Mouse (Mus musculus) induced T-regulatory cell, adult 2 months (primary cell): ENCODE data around the gene Mcm10.

Experiments
- DNase-seq: peaks from one replicate; pipeline ENCODE4 v3.0.0-alpha.2; 2012; ENCODE audit warnings: low read depth

Mcm10 gene

DNA sequence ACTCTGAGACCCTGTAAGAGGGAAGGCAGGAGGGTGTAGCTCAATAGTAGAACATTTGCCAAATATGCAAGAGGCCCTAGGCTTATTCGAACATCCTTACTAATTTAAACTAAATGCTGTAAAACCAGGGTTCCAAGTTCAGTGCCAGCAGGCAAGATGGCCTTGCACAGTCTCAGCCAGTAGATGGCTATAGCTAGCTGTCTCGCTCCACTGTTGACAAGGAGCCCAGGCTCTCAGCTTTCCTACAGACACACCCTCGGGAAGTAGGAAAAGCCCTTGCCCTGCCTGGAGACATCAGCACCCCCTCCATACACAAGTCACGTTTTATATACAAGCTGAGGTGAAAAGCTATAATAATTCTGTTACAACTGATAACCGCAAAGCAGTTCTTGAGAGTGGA lies 20.1 kb upstream of the Mcm10 start:
- no peak for DNase-seq

DNA sequence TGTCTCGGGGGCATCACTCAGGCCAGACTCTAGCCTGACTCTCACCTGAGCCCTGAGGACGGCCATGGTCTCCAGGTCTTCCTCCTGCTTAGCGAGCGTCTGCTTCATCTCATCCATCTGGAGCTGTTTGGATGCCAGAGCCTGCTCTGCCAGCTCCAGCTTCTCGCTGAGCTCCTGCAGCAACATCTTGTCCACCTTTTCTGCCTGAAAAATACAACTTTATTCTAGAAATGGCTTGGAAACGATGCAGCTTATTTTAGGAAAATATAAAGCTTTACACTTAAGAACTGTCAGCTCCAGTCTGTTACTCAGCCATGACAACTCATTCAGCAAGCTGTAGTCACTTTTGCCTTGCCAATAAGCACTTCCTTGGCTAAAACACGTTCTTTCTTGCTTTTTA lies 18.6 kb upstream of the Mcm10 start:
- no peak for DNase-seq

DNA sequence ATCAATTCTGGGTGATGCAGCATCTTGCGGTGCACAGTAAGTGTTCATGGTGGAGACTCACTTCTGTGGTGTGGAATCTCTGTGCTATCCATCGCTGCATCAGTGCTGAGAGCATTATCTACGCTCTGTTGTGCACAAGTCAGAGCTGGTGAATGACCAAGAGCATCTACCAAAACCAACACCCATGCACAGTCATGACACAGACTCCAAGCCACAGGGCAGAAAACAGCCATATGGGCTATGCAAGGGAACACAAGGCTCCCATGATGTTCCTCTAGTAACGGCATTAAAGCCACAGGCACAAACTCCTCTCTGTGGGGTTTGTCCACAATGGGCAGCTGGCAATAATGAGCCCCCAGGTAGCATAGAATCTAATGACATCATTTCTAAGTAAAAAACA lies 17.2 kb upstream of the Mcm10 start:
- DNase-seq, result no peak

DNA sequence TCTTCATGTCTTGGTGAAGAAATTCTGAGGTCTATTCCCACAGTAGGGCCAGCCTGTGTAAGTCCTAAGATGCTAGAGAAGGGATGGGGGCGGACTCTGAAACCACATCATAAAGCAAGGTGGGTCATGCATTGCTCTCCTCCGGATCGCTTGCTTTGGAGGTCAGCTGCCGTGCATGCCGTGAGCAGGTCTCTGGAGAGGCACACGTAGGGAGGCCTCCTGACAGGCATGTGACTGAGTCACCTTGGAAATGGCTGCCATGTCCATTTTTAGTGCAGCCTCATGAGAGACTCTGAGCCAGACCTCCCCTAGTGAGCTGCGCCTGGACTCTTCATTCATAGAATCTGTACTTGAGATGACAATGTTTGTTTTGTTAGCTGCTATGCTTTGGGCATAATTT lies 15.5 kb upstream of the Mcm10 start:
- no peak for DNase-seq

DNA sequence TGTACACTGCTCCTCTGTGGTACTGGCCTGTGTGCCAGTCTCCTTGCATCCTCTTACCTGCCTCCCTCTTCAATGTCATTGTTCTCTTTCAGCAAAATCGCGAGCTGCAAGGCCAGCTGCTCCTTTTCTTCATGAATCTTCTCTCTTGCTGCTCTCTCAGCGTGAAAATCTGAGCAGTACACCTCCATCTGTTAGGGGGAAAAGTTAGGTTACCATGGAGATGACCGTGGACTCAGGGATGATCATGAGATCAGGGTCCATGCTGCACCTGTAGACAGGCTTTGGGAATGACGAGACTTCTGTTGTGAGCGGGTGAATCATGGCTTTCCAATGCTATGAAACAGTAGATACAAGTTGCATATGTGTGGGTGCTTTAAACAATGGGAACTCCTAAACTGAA lies 14.5 kb upstream of the Mcm10 start:
- no peak for DNase-seq

DNA sequence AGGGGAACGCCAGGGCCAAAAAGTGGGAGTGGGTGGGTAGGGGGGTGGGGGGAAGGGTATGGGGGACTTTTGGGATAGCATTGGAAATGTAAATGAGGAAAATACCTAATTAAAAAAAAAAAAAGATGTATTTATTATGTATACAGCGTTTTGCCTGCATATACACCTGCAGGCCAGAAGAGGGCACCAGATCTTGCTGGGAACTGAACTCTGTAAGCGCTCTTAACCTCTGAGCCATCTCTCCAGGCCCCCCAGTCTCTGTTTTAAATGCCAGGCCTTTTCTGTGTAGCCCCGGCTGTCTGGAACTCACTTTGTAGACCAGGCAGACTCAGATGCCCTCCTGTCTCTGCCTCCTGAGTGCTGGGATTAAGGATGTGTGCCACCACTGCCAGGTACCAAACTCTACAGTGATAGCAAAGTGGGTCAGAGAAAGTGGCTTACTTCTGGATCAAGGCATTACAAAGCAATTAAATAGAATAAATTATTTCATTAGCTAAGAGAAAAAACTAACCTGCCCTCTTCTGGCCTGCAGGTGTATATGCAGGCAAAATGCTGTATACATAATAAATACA lies 12.7 kb upstream of the Mcm10 start:
- DNase-seq, result peak; percentile 60

DNA sequence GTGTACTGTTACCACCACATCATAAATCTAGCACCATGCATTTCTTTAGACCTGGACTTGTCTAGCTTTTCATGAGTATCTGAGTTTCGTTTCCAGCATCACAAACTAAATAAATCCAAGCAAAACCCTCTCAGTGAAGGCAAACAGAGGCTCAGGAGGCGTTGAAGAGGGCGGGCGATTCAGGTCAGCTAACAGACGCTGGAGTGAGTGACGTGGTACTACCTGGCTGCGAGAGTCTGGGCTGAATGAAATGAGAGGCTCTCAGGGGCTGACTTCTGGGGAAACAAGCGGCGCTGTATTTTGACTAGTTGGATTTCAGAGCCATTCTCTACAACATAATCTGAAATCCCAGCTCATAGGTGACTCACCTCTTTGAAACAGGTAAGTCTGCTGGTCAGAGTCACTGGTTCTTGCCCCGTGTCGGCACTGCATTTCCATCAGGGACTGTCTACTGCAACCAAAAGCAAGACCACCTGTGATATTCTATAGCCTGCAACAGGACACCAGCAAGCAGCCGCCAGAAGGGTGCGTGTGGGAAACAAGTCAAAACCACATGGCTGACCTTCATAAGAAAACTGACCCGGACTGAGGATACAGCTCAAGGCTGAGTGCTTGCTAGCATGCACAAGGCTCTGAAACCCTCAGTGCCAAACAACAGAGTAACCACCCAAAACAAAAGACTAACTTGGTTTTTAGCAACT lies 11.3 kb upstream of the Mcm10 start:
- DNase-seq, result no peak

DNA sequence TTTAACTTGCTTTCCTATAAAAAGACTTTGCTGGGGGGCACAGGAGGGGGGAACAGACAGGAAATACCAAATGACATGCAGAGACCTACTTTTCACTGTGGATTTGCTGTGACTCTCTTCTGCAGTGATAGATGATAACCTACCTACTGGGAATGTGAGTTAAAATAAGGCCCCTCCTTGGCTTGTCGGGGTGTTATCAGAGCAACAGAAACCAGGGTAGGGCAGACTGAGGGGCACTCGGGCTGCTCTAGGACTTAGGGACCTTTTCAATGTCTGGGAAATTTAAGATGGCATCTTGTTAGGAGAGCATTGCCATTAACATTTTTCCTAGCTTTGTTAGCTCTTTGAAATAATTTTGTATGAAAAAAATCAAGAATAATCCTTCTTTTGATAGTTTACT lies 10.7 kb upstream of the Mcm10 start:
- DNase-seq, result no peak

DNA sequence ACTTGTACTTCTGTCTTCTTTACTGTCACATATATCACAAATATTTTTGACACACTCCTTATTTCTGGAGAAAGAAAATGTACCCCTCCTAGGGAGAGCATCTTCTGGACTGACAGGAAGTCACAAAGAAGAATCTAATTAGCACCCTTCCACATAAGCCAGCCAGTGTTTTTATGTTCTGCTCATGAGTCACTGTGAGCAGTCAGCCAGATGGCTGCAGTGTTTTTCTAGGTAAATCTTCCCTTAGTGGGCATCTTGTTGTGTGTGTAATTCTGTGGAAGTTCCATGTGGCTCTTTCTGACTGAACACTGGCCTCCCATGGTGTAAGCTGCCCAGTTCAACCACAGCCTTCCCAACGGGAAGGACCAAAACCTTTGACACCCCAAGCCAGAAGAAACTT lies 7.1 kb upstream of the Mcm10 start:
- no peak for DNase-seq

DNA sequence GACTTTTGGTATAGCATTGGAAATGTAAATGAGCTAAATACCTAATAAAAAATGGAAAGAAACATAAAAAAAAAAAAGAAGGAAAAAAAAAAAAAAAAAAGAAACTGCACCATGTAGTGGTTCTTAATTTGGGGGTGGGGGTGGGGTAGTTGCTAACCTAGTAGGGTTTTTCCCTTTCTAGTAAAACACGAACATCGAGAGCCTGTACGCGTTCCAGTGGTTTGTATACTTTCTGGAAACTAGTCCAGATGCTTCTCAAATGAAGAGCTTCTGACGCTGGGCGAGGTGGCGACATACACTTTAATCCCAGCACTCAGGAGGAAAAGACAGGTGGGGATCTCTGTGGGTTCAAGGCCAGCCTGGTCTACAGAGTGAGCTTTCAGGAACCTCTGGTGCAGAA lies 4.3 kb upstream of the Mcm10 start:
- no peak for DNase-seq

DNA sequence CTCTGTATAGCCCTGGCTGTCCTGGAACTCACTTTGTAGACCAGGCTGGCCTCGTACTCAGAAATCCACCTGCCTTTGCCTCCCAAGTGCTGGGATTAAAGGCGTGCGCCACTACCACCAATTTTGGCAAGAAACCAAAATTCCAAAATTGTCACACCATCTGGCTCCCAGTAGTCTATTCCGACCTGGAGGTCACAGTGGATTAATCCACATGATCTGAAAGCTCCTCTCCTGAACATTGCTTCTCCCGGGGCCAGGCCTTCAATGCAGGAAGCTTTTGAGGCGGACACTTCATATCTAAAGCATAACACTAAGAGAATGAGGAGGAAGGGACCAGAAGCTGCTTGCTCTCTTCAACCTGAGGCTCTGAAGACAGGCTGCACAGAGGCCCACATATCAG lies 2.9 kb upstream of the Mcm10 start:
- DNase-seq, result no peak

DNA sequence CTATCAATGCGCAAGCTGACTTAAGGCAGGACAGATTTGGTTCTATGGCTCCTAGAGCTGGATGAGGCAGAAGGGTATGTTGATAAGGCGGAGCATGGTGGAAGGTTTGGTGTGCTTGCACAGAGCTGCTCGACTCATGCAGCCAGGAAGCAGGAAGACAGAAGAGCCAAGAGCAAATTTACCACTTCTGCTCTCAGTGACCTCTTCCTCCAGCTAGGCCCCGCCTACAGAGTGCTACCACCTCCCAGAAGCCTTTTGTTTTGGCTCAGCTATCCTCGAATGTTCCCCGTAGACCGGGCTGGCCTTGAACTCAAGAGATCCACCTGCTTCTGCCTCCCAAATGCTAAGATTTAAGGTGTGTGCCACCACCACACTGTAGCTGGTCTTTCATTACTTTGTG lies 2.0 kb upstream of the Mcm10 start:
- DNase-seq, result peak; percentile 31

DNA sequence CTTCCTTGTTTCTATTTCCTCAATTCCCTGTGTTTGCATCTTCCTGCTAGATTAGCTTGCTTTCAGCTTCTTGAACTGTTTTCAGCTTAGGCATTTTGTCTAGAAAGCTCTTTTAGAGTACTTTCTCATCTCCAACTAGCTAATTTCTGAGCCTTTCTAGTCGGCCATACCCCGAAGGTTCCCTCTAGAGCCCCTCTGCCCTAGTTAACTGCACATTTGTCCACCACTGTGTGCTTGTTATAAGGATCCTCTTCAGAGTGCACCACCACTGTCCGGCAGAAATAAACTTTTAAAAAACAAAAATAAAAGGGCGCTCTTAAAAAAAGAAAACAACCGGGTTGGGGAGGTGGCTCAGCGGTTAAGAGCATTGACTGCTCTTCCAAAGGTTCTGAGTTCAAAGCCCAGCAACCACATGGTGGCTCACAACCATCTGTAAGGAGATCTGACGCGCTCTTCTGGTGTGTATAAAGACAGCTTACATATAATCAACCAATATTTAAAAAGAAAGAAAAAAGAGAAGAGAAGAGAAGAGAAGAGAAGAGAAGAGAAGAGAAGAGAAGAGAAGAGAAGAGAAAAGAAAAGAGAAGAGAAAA lies 597 bp downstream of the Mcm10 start:
- DNase-seq, result peak; percentile 39

DNA sequence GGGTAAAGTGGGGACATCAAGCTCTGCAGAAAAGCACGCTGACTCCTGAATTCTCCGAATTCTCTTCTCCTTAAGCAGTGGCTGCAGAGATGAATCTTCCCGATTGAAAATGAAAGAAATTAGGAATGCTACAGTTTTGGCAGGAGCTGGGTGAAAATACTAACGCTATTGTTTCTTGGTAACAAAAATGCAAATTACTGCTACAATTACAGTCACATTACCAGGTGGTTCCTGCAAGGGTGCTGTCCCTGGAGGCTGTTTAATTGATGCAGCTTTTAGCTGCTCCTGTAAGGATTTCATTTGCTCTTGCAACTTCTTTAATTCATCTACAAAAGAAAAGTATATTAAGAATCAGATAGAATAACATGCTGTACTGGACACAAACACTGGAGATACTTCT lies 5.5 kb downstream of the Mcm10 start:
- DNase-seq, result no peak

DNA sequence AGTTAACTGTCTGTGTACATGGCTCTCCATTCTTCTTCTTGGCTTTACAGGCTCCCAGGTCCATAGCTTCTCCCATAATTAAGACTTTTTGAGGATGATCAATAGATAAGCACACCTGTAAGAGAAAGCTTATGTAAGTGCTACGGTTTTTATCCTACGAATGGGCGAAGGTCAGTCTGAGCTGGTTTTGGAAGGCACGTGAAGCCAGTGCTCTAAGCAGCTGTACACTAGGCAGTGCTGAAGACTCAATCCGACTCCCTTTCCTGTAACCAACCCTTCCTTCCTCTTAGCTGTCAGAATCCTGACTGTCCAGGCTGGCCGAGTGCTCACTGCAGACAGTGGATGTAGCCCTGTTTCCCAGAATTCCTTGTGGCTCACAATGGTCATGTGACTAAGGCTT lies 11.3 kb downstream of the Mcm10 start:
- no peak for DNase-seq

DNA sequence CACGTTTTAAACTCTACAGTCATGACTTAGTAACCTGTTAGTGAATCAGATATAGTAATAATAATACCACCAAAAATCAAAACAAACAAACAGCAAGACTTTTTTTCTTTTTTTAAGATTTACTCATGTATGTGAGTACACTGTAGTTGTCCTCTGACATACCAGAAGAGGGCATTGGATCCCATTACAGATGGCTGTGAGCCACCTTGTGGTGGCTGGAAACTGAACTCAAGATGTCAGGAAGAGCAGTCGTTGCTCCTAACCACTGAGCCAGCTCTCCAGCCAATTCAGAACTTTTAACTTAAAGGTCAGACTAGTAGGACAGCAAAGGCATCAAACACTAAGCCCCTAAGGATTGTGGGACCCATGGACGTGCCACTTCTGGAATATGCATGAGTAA lies 13.7 kb downstream of the Mcm10 start:
- DNase-seq, result peak; percentile 15

DNA sequence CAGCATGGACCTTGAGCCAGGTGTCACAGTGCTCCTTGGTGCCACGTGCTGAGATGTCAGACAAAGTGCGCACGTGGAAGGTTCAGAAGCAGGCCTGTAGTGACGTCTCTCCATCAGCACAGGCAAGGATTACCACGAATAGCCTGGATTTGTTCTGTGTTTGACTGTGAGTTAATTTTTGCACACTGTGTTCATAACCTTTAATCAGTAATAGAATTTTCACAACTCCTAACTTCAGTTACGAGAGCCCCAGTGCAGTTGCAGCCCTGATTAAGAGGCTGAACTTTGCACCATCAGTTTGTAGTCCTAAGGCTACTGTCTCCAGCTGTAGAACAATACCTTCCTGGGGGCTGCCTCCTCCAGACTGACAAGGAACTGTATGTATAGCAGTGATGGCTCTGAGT lies 16.2 kb downstream of the Mcm10 start:
- DNase-seq, result no peak

DNA sequence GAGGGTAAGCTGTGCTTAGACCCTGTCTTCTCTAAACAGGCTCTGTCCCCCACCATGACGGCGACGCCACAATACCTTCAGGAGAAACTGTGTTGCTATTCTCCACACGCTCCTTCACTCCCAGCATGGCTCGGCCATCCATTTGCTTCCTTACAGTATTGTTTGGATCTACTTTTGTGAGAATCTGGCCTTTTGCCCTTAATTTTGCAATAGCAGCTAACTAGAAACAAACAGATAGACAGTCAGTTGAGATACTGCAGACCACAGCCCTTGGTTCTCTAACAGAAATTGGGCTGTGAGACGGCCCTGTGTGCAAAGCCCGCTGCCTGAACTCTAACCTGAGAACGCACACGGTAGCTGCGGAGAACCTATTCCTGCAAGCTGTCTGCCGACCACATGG lies 16.9 kb downstream of the Mcm10 start:
- no peak for DNase-seq

DNA sequence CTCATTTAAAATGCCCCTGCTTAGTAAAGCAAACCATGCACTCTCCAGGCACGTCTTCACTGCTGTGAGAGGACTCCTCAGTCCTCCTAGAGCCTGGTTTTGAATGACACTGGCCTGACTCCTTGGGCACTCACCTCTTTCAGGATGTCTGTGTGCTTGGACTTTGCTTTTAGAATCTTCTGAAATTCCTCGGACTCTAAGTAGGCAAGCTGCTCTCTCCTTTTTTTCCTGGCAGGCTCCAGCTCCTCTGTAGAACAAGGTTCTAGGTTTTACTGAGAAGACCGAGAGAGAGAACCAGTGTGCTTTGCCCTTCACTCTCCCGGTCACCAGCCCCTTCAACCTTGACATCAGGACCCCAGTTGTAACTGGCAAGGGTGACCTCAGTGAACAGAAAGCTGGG lies 18.2 kb downstream of the Mcm10 start:
- no peak for DNase-seq

DNA sequence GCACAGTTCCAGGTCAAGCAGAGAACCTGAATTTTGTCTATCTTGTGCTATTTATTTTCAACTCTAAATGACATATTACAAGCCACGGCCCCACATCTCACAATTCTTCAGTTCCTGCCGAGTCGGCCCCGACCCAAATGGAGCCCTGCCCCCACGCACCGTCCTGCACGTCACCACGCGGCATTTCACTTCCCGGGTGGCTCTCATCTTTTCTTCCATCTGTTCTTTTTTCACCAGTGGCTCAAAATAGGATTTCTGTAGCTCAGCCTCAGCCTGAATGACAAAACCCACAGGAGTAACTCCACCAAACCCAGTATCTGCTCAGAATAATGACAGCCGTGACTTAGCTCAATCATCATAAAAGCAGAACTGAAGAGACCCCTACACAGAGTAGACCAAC lies 19.0 kb downstream of the Mcm10 start:
- DNase-seq, result no peak

DNA sequence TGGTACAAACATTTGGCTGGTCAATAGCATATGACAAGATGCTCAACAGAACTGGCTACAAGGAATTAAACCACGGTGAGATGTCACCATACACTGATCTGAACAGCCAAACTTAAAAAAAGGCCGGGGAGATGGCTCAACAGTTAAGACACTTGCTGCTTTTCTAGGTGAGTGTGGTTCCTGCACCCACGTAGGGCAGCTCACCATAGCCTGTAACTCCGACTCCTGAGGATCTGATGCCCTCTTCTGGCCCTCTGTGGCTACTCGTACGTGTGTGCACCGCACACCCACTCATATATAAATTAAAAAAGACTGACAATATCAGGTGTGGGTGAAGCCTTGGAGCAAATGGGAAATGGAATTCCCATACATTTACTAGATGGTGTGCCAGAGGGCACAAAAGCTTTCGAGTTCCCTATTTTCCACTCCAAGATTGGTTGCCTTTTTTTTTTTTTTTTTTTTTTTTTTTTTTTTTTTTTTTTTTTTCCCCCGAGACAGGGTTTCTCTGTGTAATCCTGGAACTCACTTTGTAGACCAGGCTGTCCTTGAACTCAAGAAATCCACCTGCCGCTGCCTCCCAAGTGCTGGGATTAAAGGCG lies 23.7 kb downstream of the Mcm10 start:
- peak; percentile 36 for DNase-seq

DNA sequence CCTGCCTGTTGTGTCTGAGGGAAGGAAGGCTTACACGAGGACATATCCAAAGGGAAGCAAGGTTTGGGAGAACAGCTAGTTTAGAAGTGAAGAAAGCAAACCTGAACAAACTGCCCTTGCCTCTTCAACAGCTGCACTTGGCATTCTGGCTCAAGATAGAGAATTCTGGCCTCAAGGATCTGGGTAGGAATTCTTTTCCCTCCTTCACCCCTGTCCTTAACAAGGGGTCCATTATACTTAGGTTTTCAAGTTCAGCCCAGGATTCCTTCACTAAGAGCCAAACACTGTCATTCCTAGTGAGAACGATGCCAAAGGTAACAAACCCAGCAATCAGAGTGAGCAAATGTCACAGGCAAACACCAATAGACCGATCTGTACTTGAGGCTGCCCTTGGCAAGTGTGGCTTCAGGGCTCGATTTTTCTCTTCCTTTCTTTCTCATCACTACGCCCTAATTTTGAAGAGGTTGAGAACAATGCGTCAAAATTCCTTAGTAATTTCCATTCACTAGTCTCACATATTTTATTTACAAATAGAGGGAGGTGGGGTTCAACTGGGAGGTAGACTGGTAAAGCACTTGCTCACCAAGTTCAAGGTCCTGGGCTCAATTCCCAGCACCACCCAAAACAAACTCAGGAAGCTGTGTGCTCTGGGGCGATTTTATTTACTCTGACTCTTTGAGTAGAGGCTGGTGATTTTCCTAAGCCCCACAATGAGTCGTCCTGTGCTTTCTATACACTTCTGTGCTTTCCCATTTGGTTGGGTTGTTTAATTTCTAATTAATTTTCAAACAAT lies 25.0 kb downstream of the Mcm10 start:
- DNase-seq, result no peak

DNA sequence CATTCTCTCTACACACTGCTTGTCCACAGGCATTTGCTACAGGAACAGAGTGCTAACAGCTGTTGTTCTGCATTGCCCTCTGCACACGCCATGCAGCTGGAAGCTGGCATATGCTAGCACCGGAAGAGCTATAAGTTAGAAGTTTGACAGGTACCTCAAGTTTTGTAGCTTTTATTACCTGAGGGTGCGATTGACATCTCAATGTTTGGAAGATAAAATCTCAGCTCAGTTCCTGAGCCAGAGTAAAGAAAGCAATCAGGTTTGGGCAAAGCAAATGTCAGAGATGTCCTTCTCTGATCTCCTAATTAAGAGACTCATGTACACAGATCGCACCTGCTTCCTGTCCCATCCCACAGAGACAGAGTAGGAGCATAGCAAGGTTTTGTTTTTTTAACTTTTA lies 25.8 kb downstream of the Mcm10 start:
- no peak for DNase-seq
